Mouse (Mus musculus): Measurements from ENCODE around the gene Fbxw10.

Fbxw10 gene

DNA sequence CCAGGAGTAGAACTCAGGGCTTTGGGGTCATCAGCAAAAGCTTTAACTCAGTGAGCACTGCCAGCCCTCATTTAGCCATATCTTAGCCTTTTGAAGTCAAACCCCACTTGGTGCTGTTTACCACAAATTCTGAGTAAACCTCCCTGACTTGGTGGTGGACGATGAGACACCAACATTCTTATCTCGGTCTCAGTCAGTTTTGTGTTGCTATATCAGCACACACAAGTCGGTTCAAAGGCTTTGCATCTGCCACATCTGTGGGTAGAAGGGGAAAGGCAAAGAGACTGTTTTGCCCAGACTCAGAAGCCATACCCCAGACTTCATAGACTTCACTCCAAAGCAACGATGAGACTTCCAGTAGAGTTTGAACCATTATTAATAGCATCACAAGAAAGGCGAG, 2.3 kb upstream of the Fbxw10 start:
- DNase-seq (ENCODE audit: low read depth, low spot score) = no peak

DNA sequence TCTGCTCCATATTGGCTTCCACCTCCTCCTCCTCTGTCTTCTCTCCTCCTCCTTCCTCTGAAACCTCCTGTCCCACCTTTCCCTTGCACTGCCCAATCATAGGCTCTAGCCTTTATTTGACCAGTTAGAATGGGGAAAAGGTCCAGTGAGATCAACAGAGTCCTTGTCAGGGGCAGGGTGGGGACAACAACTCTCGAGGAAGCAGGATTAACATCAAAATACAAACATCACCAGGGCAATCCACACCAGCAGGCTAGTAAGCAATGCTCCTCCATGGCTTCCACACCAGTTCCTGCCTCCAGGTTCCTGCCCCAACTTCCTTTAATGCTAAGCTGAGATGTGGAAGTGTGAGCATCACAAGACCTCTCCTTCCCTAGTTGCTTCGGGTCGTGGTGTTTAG, 1.1 kb upstream of the Fbxw10 start:
- DNase-seq (ENCODE audit: low read depth, low spot score) = peak; percentile 95

DNA sequence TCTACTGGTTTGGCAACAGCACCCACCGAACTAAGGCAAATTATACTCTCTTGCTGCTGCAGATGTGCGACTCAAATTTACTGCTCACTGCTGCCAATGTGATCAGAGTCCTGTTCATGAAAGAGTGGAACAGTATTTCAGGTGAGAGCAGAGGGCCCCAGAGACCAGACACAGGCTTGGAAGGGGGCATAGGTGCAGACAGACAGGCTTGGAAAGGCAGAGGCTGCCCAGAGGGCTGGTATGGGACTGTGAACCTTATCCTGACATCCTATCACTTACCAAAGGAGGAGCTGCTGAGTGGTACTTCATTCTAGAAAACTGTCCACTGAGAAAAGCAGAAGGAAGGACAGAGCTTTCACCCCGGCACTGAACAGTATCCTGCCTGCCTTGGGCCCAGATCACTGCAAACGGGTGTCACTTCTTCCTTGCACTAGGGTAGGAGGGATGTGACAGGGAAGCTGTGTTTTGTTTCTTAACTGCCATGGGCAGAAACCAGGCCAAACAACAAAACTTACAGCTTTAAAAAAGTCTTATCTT, 854 bp downstream of the Fbxw10 start:
- DNase-seq (ENCODE audit: low read depth, low spot score) = no peak

DNA sequence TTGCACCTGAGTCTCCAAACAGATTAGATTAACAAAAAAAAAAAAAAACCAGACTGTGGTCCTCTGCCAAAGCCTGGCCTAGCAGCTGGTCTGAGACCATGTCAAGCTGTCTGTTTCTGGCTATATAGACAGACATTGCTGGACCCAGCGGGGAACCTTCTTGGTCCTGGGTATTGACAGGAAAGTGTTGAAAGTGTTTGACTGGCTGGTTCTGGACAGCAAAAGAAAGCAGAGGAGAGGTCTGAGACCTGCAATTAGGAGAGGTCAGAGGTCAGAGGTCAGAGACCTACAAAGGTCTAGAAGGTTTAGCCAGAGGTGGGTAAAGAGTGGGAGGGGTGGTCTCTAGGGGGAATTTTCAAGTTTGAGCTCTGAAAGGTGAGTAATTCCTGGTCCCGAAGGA, 1.4 kb downstream of the Fbxw10 start:
- DNase-seq (ENCODE audit: low read depth, low spot score) = no peak

DNA sequence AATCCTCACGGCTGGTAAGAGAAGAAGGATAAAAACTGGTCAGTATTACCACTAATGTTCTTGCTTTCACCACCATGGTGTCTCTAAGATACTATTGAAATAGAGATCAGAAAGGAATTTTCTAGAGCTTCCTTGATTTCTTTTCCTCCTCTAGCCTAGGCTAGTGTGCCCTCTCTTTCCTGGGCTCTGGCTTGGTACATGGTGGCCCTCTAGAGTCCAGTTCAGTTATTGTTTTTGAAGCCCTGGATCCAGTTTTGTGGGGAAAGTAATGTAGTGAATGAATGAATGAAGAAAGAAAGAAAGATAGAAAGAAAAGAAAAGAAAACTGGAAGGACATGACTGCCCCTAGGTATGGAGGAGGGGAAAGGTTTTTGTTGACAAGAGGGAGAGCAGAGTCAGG, 4.3 kb downstream of the Fbxw10 start:
- DNase-seq (ENCODE audit: low read depth, low spot score) = no peak

DNA sequence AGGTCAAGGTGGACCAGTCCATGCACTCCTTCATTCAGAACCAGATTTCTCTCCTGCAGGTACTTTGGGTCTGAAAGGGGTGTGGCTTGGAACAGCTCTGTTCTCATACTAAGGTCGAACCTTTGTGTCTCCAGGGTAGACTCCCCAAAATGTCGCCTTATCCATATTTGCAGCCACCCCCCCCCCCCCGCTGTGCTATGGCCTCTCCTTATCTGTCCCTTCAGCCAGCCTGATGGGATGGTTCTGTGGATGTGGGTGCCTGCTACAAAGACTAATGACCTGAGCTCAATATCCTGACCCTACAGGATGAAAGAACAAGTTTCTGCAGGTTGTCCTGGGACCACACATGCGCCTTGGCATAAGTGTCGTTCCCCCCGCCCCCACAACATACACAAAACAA, 6.5 kb downstream of the Fbxw10 start:
- DNase-seq (ENCODE audit: low read depth, low spot score) = no peak

DNA sequence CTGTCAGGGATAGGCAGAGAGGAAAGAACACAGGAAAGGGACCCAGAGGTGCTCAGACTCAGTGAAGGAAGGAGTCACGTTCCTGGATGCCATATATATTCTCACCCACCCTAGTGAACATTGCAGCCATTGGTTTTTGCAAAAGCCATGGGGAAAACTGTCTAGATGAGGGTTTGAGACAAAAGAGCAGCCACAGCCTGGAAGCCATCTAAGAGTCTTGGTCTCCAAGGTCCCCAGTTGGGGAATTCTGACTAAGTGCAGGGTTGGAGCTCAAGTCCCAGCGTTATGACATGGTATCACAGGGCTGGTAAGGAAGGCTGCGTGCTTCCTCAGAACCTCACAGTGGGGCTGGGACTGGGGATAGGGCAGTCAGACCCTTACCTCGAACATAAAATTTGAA, 18.7 kb downstream of the Fbxw10 start:
- DNase-seq (ENCODE audit: low read depth, low spot score) = no peak

DNA sequence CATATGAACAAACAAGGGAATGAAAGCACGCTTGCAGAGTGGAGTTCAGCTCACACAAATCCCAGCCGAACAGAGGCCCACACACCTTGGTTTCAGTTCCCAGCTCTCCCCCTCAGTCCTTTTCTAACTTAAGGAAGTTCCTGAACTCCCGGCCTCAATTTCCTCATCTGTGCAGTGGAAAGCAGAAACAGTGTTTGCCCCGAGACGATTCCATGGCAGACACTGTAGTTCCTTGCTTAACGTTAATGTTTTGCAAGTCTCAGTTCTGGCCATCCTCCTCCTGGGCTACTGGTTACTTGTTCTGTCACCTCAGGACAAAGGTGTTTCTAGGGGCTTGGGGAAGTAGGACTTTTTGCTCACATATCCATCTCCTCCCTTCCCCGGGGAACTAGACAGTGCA, 19.8 kb downstream of the Fbxw10 start:
- DNase-seq (ENCODE audit: low read depth, low spot score) = no peak

DNA sequence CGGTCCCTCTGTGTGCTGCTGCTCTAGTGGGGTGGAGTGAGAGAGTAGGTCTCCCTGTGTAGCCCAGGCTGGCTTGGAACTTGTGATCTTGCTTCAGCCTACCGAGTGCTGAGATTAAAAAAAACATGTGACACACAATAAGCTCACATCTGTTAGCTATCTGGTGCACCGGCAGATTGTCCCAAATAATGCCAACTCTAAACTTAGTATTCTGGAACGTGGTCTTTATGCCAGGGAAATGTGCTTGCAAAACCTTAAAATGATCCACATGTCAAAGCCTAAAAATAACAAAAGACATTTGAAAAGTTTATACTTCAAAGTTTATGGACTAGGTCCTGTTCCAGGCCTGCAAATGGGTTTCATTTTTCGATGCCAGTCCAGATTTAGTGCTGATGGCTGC, 22.3 kb downstream of the Fbxw10 start:
- DNase-seq (ENCODE audit: low read depth, low spot score) = no peak

DNA sequence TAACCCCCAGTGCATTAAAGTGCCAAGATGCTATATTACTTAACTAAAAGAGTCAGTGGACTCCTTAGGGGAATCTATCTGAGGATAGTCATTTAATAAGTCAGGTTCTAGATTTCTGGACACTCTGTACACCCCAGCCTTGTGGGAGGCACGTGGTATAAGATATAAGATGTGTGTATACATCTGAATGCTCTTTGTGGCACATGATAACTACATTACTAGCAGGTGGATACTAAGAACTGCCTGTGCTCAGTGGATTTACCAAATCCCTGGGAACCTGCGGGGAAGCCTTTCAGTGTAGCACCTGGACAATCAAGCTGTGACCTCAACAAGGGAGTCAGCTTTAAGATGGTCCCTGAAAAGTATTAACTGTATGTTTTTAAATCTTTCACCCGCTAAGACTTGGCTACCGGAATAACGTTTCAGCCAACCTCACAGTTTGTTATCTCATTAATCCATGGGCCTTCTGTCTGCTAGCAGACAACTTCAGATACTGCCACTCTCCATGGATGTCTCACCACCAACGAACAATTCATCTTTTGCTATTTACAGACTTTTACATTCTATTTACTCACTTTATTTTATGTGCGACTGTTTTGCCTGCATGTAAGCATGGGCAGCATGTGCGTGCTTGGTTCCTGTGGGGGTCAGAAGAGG, 23.0 kb downstream of the Fbxw10 start:
- DNase-seq (ENCODE audit: low read depth, low spot score) = no peak

DNA sequence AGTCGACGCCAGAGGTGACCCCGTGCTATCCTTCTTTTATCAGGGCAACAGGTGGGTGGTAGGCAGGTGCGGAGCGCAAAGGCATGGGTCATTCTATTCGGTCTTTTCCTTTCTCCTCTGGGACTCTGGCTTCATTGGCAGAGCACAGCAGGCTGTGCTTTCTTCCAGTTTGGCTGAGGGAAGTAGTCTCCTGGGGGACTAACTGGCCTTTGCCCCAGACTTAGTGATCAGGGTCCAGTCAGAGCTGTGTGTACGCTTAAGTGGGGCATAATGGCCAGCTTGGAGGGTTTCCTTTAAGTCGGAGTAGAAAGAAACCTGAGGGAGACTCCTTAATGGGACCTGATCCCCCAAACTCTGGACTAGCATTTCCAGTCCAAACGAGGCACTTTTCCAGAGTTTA, 26.6 kb downstream of the Fbxw10 start:
- DNase-seq (ENCODE audit: low read depth, low spot score) = no peak

DNA sequence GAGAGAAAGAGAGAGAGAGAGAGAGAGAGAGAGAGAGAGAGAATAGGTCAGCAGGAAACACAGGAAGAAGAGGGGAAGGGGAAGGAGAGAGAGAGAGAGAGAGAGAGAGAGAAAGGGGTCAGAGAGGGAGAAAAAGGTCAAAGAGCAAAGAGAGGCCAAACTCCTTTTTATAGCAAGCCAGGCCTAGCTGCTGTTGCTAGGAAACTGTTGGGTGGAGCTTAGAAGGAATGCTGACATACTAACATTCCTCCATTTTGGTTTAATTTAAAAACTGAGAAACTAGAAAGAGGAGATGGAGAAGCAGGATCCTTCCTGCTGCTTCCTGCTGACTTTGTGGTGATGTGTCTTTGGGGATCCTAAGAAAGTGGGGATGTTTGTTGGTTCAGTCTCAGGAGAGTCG, 28.8 kb downstream of the Fbxw10 start:
- DNase-seq (ENCODE audit: low read depth, low spot score) = peak; percentile 78

DNA sequence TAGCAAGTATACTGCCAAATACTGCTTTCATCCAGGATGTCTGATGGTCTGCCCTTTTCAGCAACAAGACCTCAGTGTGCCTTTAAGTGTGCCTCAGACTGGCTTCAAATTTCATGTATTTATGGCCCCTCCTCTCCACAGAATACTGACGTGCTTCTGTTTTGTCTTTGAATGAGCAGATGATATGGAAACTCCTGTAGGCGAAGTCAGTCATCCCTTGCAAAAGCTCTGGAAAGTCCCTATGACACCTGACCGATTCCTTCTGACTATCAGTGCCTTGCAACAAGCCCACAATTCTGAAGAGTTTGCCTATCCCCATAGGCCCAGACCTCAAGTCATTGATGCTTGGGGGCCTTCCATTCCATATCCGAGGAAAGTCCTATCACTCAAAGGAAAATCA, 29.6 kb downstream of the Fbxw10 start:
- DNase-seq (ENCODE audit: low read depth, low spot score) = no peak

DNA sequence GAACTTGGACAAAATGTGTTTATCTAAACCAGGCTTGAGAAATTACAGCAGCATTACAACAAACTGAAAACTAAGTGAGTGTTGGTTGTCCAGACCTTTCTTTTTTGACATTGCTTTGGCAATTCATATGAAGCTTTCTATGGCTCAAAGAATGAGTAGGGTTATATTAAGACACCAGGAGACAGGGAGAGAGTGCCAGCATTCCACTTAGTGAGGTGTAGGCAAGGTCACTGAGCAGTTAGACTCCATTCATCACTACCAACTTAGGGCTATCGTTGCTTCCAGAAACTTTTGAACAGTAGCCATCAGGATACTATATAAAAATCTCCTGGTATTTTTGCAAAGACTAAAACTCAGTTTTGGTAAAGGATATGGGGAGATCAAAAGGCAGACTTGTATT, 30.5 kb downstream of the Fbxw10 start:
- DNase-seq (ENCODE audit: low read depth, low spot score) = no peak

DNA sequence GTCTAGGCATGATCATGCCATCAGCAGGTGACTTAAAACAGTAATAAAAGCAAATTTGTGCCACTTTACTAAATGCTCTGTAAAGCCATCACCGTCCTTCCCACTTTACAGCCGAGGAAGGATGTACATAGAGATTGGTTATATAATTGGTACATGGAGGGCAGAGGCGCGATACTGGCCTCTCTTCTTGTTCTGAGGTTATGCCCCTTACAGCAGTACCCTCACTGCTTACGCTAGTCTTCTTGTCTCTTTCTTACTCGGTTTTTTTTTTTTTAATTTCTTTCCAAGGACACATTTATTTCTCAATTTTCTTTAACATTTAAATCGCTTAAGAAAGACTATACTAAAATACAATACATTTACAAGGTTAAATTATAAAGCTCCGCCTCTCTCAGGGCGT, 31.9 kb downstream of the Fbxw10 start:
- no peak for DNase-seq (ENCODE audit: low read depth, low spot score)

DNA sequence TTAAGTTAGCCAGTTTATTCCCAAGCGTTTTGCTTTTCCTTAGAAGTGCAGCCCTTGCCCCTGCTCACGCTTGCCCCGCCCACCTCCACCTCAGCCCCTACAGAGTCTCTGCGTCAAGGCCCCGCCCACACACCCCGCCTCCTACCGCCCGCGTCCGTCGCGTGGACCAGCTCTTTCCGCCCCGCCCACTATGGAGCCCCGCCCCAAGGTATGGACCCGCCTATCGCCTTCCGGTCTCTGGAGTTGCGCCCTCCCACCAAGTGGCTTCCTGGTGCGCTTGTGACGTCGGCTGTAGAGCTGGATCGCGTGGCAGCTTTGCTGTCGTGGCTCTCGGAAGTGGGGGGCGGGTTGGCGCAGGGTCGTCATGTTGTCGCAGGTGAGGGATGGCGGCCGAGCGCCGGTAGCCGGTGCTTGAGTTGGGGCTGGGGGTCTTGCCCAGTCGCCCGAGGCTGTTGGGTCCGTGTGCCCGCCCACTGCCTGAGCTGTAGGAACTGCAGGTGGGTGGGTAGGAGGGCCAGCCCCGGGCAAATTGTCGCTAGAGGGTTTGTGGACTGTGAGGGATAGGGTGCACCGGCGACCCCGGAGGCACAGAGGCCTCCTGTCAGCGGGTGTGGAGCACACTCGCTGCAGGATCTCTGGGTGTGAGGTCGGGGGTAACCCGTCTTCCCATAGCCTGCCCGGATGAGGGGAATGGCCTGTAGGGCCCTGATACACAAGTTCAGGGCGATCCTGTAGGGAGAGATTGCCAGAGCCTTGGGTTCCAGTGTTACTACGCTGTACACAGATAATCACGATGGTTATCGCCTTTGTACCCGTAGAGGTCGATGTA, 32.6 kb downstream of the Fbxw10 start, which contains the start of gene Tvp23b:
Tvp23b (plus strand) TSS at position 236 of the 829 bp plus-strand sequence.
- peak; percentile 99 for DNase-seq (ENCODE audit: low read depth, low spot score)

DNA sequence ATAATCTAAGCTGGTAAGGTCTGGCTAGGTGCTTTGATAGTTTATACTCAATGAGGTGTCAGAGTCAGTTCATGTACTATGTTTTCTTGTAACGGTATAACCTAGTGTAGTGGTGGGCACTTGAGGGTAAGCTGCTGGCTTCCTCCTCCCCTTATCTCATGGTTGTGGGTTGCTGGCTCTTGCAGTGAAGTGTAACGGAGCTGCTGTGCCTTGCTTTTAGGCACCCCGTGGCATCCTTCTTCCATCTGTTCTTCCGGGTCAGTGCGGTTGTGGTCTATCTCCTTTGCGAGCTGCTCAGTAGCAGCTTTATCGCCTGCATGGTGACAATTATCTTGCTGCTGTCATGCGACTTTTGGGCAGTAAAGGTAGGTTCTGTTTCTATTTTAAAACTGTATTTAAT, 36.5 kb downstream of the Fbxw10 start:
- DNase-seq (ENCODE audit: low read depth, low spot score) = no peak

DNA sequence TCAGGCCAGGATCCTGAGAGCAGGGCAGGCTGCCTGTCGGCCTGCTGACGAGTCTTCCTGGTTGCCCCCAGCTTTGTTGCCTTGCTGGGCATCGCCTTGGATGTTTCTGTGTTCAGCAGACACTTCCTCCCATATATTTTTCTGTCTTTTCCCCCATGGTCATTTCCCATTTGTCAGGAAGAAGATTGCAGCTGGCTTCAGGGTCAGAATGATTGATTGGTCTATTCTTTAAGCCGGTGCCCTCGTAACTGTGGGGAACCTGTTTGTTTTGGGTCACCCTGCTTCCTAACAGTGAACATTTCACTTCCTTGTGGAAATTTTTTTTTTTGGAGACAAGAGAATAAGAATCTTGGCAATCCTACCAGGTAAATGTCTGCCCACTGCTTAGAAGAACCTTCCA, 38.5 kb downstream of the Fbxw10 start:
- no peak for DNase-seq (ENCODE audit: low read depth, low spot score)

DNA sequence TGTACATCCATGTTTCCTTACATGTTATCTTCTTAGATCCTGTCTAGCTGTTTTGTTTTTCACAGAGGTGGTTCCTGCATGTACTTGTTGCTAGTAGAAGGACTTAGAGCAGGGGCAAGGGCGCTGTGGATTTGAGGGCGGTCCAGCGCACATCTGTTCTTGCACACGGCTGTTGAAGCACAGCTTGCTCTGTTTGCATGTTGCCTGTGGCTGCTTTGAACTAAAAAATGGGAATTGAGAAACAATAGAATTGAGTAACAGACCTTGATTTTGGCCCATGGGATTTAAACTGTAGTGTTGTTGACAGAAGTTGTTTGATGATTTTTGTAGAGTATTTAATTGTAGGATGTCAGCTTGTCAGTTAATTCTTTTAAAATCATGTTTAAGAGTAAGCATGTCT, 43.9 kb downstream of the Fbxw10 start:
- no peak for DNase-seq (ENCODE audit: low read depth, low spot score)

DNA sequence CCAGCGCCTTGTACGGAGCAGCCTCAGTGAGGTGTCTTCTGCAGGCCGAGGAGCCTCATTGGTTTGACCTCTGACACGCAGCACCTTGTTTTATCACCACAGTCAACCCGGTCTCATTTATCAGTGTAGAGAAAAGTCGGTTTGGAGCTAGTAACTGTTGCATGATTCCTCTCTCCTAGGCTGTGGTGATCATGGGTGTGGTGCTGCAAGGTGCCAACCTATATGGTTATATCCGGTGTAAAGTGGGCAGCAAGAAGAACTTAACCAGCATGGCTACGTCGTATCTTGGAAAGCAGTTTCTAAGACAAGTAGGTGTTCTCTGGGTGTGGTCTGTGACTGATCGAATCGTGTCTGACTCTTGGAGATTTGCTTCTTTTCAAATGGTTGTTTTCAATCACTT, 44.9 kb downstream of the Fbxw10 start:
- no peak for DNase-seq (ENCODE audit: low read depth, low spot score)

DNA sequence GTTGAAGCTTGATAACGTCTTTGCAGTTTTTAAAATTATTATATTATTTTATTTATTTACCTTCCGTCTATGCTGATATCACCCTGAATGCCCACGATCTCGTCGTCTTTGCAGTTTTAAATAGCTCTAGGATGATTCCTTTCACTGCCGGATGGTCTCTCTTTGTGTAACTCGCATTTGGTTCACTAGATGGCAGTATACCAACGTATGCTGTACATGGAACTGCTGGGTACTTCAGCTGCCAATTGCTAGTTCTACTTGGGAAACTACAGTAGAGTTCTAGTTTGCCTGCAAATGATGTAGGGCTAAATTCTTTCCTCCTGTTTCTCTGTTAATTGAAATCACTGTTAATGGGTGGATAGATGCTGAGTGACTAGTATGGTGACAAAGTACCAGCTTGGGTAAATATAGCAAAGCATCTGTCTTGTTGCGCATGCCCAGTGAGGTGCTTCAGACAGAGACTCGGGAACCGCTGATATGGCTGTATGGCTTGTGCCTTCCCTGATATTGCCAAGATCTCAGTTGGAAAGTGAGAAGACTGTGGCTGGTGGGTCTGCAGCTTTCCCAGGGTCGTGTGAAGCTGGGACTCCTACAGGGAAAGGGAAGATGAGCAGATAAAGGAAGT, 54.9 kb downstream of the Fbxw10 start:
- peak; percentile 81 for DNase-seq (ENCODE audit: low read depth, low spot score)

DNA sequence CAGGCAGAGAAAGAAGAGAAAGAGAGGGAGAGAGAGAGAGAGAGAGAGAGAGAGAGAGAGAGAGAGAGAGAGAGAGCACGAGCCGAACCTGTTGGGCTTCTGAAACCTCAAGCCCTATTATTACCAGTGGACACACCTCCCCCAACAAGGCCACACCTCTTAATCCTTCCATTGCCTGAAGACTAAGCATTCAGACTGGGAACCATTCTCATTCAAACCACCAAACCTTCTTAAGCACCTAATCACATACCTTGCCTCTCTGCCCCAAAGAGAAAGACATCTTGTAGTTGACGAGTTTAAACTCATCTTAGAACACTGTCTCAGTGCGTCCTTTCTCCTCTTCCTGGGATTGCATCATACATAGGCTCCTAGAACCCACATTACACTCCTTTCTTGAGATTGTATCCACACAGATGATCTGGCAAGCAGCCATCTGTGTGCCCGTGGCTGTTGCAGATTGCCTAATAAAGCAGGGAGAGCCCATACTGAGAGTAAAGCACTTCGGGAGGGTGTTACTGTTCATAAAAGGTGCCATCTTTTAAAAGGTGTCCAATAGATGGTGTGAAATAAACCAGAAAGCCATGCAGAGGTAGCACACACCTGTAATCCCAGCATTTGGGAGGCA, 57.1 kb downstream of the Fbxw10 start:
- DNase-seq (ENCODE audit: low read depth, low spot score) = peak; percentile 77

Measured in ZHBTc4 (cell line).